Mouse (Mus musculus): ENCODE measurements at regions not wholly inside any gene's neighbourhood (a gene's known extent, or its start where the extent isn't known, plus 50 kb on each side); places are given as distances from the start of the nearest gene placed in this dataset.

GRCm38 (mm10) chr15:13336392-13336791 lies 162.9 kb upstream of the Cdh6 start:
- TF ChIP-seq CTCF (IDR thresholded peaks at IDR 0.05; ENCODE audit: insufficient read depth, low read depth, low read length), result no peak
- TF ChIP-seq POLR2A (IDR thresholded peaks at IDR 0.05; ENCODE audit: insufficient read depth, low read depth, low read length), result no peak

All from olfactory bulb, adult 2 months (tissue).